Mouse (Mus musculus) heart, adult 2 months (tissue): ENCODE measurements at regions not wholly inside any gene's neighbourhood (a gene's known extent, or its start where the extent isn't known, plus 50 kb on each side); places are given as distances from the start of the nearest gene placed in this dataset.

ENCODE experiments used
- CTCF ChIP-seq: fragments of 200-600 bp; IDR thresholded peaks from 2 replicates; pipeline ENCODE4 v1.8.1; 2022; ENCODE audit warnings: antibody characterized with exemption, mild to moderate bottlenecking, moderate library complexity
- EP300 ChIP-seq: fragments of 200-500 bp; IDR thresholded peaks from 2 replicates; pipeline ENCODE4 v1.6.1; 2011; ENCODE audit warnings: low read depth, low read length, control low read depth; ENCODE audit not compliant: insufficient read depth
- POLR2A ChIP-seq: fragments of 200-500 bp; IDR thresholded peaks from 2 replicates; pipeline ENCODE4 v1.6.1; 2011; ENCODE audit warnings: mild to moderate bottlenecking, low read depth, low read length, control low read depth; ENCODE audit not compliant: insufficient read depth

- TF ChIP-seq POLR2A = no peak
- TF ChIP-seq EP300 = no peak
- no peak for TF ChIP-seq CTCF
Measured at GRCm38 (mm10) chr14:111100257-111100656, 345.3 kb upstream of the Slitrk6 start.
